Mouse (Mus musculus): ENCODE results near the gene Anks1b. TPM values are rescaled to one million over a fixed set of nuclear protein-coding genes. Genes with fewer than 3 reads are reported as not detected.

Anks1b gene
- polyA plus RNA-seq, 1 experiment from 2014 or later = 0.84 TPM

DNA sequence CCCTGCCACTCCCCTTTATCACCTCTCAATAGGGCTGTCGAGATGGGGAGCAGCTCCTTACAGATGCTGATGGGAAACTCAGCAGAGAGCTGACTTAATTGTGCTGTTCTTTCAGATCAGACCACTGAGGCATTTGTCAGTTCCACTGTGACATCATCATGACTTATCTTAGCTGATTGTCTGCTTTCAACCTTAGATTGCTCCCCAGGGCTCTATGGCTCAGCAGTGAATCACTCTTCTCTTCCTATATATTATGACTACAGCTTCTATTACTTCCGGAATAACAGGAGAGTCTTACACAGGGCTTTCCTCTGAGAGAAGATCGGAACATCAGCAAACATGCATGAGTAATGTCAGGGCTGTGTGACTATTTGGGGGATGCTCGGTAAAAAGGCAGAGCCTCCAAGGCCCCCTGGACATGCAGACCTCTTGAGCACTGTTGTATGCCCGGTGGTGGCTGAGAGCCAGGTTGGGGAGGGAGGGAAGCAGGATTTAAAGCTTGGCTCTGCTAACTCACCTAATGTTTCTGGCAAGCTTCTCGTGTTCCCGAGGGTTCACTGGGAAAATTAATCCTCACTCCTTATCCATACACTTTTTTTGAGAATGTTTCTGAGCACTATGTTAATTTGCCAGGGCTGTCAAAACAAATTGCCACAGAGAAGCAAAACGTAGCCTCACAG is 936.7 kb downstream of the Anks1b start:
- H3K9ac ChIP-seq (ENCODE audit: low read depth, low read length) = no peak overlapping the region
- no peaks in the 10 kb centered on the region for H3K27me3 ChIP-seq (ENCODE audit: control insufficient read depth, insufficient read depth, low read length)
- no peaks in the 10 kb centered on the region for H3K36me3 ChIP-seq (ENCODE audit: control insufficient read depth, insufficient read depth, low read length)
- whole genome bisulfite sequencing (ENCODE audit: insufficient replicate concordance) = 32% methylated on average over 8 of the region's 8 CpGs
- no peaks in the 10 kb centered on the region for H3K4me1 ChIP-seq (ENCODE audit: control insufficient read depth, insufficient read depth, low read length)
- H3K4me3 ChIP-seq (ENCODE audit: low read depth, low read length) = no peak overlapping the region
- H3K27ac ChIP-seq (ENCODE audit: low read depth, low read length) = no peak overlapping the region
- no peaks in the 10 kb centered on the region for H3K9me3 ChIP-seq (replicated peaks; ENCODE audit: control insufficient read depth, low read length)
- H3K4me2 ChIP-seq = no peak overlapping the region
- ATAC-seq (replicated peaks; ENCODE audit: insufficient number of reproducible peaks, low FRiP score, low TSS enrichment) = no peak

GRCm38 (mm10) chr10:90811446-90811845 is 938.1 kb downstream of the Anks1b start:
- WGBS (ENCODE audit: insufficient replicate concordance) = 75% methylated on average over 4 of the region's 4 CpGs
- H3K9ac ChIP-seq (ENCODE audit: low read depth, low read length) = no peak overlapping the region
- no peaks in the 10 kb centered on the region for H3K4me1 ChIP-seq (ENCODE audit: control insufficient read depth, insufficient read depth, low read length)
- no peak overlapping the region for H3K27ac ChIP-seq (ENCODE audit: low read depth, low read length)
- H3K4me2 ChIP-seq = no peak overlapping the region
- H3K9me3 ChIP-seq (replicated peaks; ENCODE audit: control insufficient read depth, low read length) = no peaks in the 10 kb centered on the region
- H3K36me3 ChIP-seq (ENCODE audit: control insufficient read depth, insufficient read depth, low read length) = no peaks in the 10 kb centered on the region
- H3K4me3 ChIP-seq (ENCODE audit: low read depth, low read length) = no peak overlapping the region
- no peak for ATAC-seq (replicated peaks; ENCODE audit: insufficient number of reproducible peaks, low FRiP score, low TSS enrichment)
- H3K27me3 ChIP-seq (ENCODE audit: control insufficient read depth, insufficient read depth, low read length) = no peaks in the 10 kb centered on the region

- Histone ChIP-seq H3K27ac (ENCODE audit: low read depth, low read length) (no peak overlapping the region), H3K4me2 (no peak overlapping the region), H3K4me3 (ENCODE audit: low read depth, low read length) (no peak overlapping the region), H3K9me3 (replicated peaks; ENCODE audit: control insufficient read depth, low read length) (no peaks in the 10 kb centered on the region), H3K36me3 (ENCODE audit: control insufficient read depth, insufficient read depth, low read length) (no peaks in the 10 kb centered on the region), H3K4me1 (ENCODE audit: control insufficient read depth, insufficient read depth, low read length) (no peaks in the 10 kb centered on the region), H3K9ac (ENCODE audit: low read depth, low read length) (no peak overlapping the region), H3K27me3 (ENCODE audit: control insufficient read depth, insufficient read depth, low read length) (no peaks in the 10 kb centered on the region)
- no peak for ATAC-seq (replicated peaks; ENCODE audit: insufficient number of reproducible peaks, low FRiP score, low TSS enrichment)
- WGBS (ENCODE audit: insufficient replicate concordance) = 91% methylated on average over 5 of the region's 5 CpGs
Observed at GRCm38 (mm10) chr10:90813326-90813725, 940.0 kb downstream of the Anks1b start.

DNA sequence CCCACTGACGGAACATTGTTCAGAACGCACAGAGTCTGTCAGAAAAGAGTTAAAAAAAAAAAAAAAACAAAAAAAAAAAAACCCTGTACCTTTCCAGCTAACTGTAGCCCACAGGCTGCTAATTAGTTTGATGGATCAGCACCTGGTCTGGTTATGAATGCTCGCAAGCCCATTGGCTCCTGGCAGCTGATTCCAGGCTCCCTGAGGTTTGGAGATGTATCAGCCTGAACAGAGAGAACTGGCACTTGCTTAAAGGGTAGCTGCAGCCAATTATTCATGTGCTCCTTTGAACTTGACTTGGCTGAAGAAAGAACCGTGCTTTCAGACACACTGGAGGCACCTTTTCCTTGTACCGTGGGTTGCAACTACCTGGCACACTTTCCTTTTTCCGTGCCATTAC is 941.1 kb downstream of the Anks1b start:
- H3K4me1 ChIP-seq (ENCODE audit: control insufficient read depth, insufficient read depth, low read length) = no peaks in the 10 kb centered on the region
- no peaks in the 10 kb centered on the region for H3K27me3 ChIP-seq (ENCODE audit: control insufficient read depth, insufficient read depth, low read length)
- no peak for ATAC-seq (replicated peaks; ENCODE audit: insufficient number of reproducible peaks, low FRiP score, low TSS enrichment)
- no peaks in the 10 kb centered on the region for H3K9me3 ChIP-seq (replicated peaks; ENCODE audit: control insufficient read depth, low read length)
- H3K4me3 ChIP-seq (ENCODE audit: low read depth, low read length) = no peak overlapping the region
- H3K27ac ChIP-seq (ENCODE audit: low read depth, low read length) = no peak overlapping the region
- no peak overlapping the region for H3K4me2 ChIP-seq
- 75% methylated on average over 6 of the region's 6 CpGs for WGBS (ENCODE audit: insufficient replicate concordance)
- no peak overlapping the region for H3K9ac ChIP-seq (ENCODE audit: low read depth, low read length)
- H3K36me3 ChIP-seq (ENCODE audit: control insufficient read depth, insufficient read depth, low read length) = no peaks in the 10 kb centered on the region

DNA sequence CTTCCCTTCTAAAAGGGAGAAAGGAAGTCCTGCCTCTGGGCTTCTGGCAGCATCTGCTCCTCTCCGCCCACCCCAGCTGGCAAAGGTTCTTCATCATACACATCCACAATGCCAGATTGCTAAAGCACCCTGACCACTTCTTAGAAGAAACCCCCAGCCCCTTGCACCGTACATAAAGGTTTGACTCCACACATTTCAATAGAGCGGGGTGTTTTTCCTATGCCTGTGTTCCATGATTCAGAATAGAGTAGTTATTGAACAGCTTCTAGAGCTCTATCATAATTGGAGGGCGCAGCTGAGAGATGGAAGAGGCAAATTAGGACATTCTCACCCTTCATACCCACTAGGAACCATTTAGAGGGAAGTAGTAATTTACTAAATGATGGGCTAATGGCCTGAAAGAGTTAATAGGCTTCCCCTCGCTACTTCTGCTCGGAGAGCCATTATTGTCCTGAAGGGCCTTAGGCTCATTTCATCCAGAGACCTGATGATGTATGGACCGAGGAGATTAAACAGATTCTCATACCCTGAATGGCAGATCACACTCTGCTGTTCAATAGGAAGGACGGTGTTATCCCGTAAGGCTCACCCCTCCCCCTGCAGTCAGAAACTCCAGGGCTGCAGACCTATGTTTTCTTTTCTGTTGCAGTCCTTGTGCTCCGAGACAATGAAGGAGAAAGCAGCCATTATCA is 945.1 kb downstream of the Anks1b start:
- Histone ChIP-seq H3K9ac (ENCODE audit: low read depth, low read length) (no peak overlapping the region), H3K4me3 (ENCODE audit: low read depth, low read length) (no peak overlapping the region), H3K27ac (ENCODE audit: low read depth, low read length) (no peak overlapping the region), H3K4me1 (ENCODE audit: control insufficient read depth, insufficient read depth, low read length) (no peaks in the 10 kb centered on the region), H3K27me3 (ENCODE audit: control insufficient read depth, insufficient read depth, low read length) (no peaks in the 10 kb centered on the region), H3K4me2 (no peak overlapping the region), H3K9me3 (replicated peaks; ENCODE audit: control insufficient read depth, low read length) (no peaks in the 10 kb centered on the region), H3K36me3 (ENCODE audit: control insufficient read depth, insufficient read depth, low read length) (no peaks in the 10 kb centered on the region)
- no peak for ATAC-seq (replicated peaks; ENCODE audit: insufficient number of reproducible peaks, low FRiP score, low TSS enrichment)
- WGBS (ENCODE audit: insufficient replicate concordance) = 50% methylated on average over 10 of the region's 10 CpGs

DNA sequence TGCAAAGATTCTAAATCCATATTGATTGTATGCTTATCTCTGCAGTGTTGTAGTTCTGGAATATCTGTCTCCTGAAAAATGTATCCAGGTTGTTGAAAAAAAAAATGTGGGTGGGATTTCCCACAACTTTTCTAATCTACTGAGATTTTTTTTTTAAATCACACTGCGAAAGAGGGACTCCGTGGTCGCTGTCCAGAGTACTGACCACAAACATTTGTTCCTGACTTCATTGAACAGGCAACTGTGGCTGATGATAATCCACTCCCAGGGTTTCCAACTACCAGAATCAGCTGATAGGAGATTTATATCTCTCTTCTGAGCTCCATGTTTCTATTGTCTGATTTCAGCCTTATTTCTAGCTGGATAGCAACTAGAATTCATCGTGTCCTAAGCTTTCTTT is 950.1 kb downstream of the Anks1b start:
- 13% methylated on average over 4 of the region's 4 CpGs for whole genome bisulfite sequencing (ENCODE audit: insufficient replicate concordance)
- Histone ChIP-seq H3K9ac (ENCODE audit: low read depth, low read length) (no peak overlapping the region), H3K4me3 (ENCODE audit: low read depth, low read length) (no peak overlapping the region), H3K27ac (ENCODE audit: low read depth, low read length) (no peak overlapping the region), H3K9me3 (replicated peaks; ENCODE audit: control insufficient read depth, low read length) (no peaks in the 10 kb centered on the region), H3K4me2 (no peak overlapping the region), H3K36me3 (ENCODE audit: control insufficient read depth, insufficient read depth, low read length) (no peaks in the 10 kb centered on the region), H3K27me3 (ENCODE audit: control insufficient read depth, insufficient read depth, low read length) (peaks cover 21% of the 10 kb centered on the region), H3K4me1 (ENCODE audit: control insufficient read depth, insufficient read depth, low read length) (no peaks in the 10 kb centered on the region)
- no peak for ATAC-seq (replicated peaks; ENCODE audit: insufficient number of reproducible peaks, low FRiP score, low TSS enrichment)

DNA sequence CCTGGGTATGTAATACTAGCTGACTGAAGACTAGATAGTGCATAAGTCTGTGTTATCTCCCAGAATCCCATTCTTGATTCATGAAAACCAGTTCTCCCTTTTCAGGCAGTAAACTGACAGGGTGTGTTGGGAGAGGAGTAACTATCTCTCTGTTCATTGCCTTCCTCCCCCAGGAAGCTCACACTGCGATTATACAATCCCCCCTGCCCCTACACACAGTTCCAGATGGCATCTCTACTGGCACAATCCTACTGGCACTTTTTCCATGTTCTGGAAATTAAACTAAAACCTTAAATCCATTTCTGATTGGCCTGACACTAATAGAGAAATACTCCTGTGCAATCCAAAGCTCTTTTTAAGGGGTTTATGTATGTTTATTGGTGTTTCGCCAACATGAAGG is 951.4 kb downstream of the Anks1b start:
- Histone ChIP-seq H3K9ac (ENCODE audit: low read depth, low read length) (no peak overlapping the region), H3K27me3 (ENCODE audit: control insufficient read depth, insufficient read depth, low read length) (peaks cover 34% of the 10 kb centered on the region), H3K9me3 (replicated peaks; ENCODE audit: control insufficient read depth, low read length) (no peaks in the 10 kb centered on the region), H3K36me3 (ENCODE audit: control insufficient read depth, insufficient read depth, low read length) (no peaks in the 10 kb centered on the region), H3K27ac (ENCODE audit: low read depth, low read length) (no peak overlapping the region), H3K4me3 (ENCODE audit: low read depth, low read length) (no peak overlapping the region), H3K4me2 (no peak overlapping the region), H3K4me1 (ENCODE audit: control insufficient read depth, insufficient read depth, low read length) (no peaks in the 10 kb centered on the region)
- no peak for ATAC-seq (replicated peaks; ENCODE audit: insufficient number of reproducible peaks, low FRiP score, low TSS enrichment)
- 67% methylated on average over 2 of the region's 2 CpGs for WGBS (ENCODE audit: insufficient replicate concordance)

DNA sequence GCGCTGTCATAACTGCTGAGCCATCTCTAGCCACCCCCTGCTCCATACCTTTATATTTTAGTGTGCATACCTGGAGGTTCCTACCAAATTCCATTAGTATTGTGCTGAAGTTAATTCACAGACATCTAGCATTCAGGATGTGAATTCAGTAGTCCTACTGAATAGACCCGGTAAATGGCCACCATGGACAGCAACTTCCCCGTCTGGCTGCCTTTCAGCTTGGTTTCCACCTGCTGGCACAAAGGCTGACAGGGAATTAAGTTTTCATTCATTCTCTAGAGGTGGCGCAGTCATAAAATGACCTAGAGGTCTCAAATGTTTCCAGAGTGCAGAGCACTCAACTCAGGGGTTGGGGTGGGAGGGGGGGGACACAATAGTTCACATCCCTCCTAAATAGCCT is 953.6 kb downstream of the Anks1b start:
- Histone ChIP-seq H3K9ac (ENCODE audit: low read depth, low read length) (no peak overlapping the region), H3K36me3 (ENCODE audit: control insufficient read depth, insufficient read depth, low read length) (no peaks in the 10 kb centered on the region), H3K4me1 (ENCODE audit: control insufficient read depth, insufficient read depth, low read length) (no peaks in the 10 kb centered on the region), H3K9me3 (replicated peaks; ENCODE audit: control insufficient read depth, low read length) (no peaks in the 10 kb centered on the region), H3K4me2 (no peak overlapping the region), H3K4me3 (ENCODE audit: low read depth, low read length) (no peak overlapping the region), H3K27ac (ENCODE audit: low read depth, low read length) (no peak overlapping the region), H3K27me3 (ENCODE audit: control insufficient read depth, insufficient read depth, low read length) (peaks cover 51% of the 10 kb centered on the region)
- ATAC-seq (replicated peaks; ENCODE audit: insufficient number of reproducible peaks, low FRiP score, low TSS enrichment) = no peak
- 17% methylated on average over 4 of the region's 4 CpGs for WGBS (ENCODE audit: insufficient replicate concordance)
